Mouse (Mus musculus) spleen, adult 2 months (tissue): ENCODE data around the gene Iqck.

Experiments used
- CTCF ChIP-seq: fragments of 200-500 bp; IDR thresholded peaks from 2 replicates; pipeline ENCODE4 v1.5.1; 2011; ENCODE audit warnings: mild to moderate bottlenecking, inconsistent platforms; ENCODE audit not compliant: insufficient read depth, insufficient read length, insufficient replicate concordance; ENCODE audit errors: extremely low read depth
- POLR2A ChIP-seq: fragments of 200-500 bp; IDR thresholded peaks from 2 replicates; pipeline ENCODE4 v1.6.1; 2011; ENCODE audit warnings: low read depth, low read length, inconsistent platforms

- TF ChIP-seq POLR2A (no peak), CTCF (no peak)
Observed at GRCm38 (mm10) chr7:118995671-118996070, 140.1 kb downstream of the Iqck start.
